Mouse (Mus musculus) embryonic fibroblast, embryonic 13.5 days (primary cell): ENCODE measurements at regions not wholly inside any gene's neighbourhood (a gene's known extent, or its start where the extent isn't known, plus 50 kb on each side); places are given as distances from the start of the nearest gene placed in this dataset.

ENCODE experiments used
- CTCF ChIP-seq: IDR thresholded peaks from 2 replicates; pipeline ENCODE4 v1.5.1; 2011; ENCODE audit warnings: mild to moderate bottlenecking, control low read depth, low read length, moderate library complexity, borderline replicate concordance; ENCODE audit not compliant: insufficient read depth
- POLR2A ChIP-seq: IDR thresholded peaks from 2 replicates; pipeline ENCODE4 v1.6.1; 2011; ENCODE audit warnings: low read depth, mild to moderate bottlenecking, control low read depth, low read length, moderate library complexity

- no peak for TF ChIP-seq CTCF
- no peak for TF ChIP-seq POLR2A
Observed at GRCm38 (mm10) chr16:91976194-91976805, 81.8 kb upstream of the Mrps6 start.
